Mouse (Mus musculus) spleen, postnatal 0 days (tissue): Measurements from ENCODE around the gene Atcay. TPM values are rescaled to one million over a fixed set of nuclear protein-coding genes. Genes with fewer than 3 reads are reported as not detected.

Experiments
- polyA plus RNA-seq: library from polyadenylated mRNA; unstranded; fragments of >200 nt; fragmentation: Nextera tagmentation; extraction: Ambion mirVana; gene quantifications from 2 replicates; pipeline ENCODE4 v1.2.1, GENCODE M21; 2015

Atcay gene
- not detected in 2 replicates for polyA plus RNA-seq

DNA sequence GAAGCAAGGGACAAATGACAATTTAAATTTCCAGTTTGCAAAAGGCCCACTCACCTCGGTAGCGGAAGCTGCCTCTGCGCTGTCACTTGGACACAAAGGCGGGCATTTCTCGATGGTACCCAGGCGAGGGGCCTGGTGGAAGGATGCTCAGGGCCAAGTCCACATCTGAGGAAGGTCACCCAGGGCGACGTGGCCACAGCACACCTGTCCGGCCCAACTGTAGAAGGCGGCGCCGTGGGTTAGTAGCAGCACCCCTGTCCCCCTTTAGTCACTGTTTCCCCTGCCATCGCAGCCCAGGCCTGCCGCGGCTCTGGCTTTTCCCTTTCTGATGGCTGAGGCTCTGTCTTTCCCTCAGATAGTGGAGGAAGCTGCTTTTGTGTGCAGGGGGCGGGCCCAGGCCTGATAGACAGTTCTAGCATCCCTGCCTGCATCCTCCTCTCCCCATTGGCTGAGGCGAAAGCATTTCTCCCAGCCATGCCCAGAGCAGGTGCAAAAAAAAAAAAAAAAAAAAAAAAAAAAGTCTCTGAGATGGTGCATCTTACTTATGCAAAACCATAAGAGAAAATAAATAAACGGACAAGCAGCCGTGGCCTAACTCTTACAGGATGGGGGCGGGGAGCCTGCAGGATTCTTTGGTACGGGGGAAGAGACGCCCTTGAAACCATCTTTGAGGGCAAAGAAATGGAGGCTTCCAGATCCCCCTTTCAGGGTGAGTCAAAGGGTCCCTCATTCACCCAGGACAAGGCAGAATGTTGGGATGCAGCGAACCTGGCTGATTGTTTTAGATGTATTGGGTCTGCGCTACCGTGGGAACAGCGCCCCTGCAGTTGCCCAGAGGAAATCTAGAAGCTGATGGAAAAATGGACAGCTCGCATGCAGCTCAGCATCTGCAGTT is at the start of gene Atcay:
Atcay (minus strand) TSS at position 396 of the 895 bp plus-strand sequence.

DNA sequence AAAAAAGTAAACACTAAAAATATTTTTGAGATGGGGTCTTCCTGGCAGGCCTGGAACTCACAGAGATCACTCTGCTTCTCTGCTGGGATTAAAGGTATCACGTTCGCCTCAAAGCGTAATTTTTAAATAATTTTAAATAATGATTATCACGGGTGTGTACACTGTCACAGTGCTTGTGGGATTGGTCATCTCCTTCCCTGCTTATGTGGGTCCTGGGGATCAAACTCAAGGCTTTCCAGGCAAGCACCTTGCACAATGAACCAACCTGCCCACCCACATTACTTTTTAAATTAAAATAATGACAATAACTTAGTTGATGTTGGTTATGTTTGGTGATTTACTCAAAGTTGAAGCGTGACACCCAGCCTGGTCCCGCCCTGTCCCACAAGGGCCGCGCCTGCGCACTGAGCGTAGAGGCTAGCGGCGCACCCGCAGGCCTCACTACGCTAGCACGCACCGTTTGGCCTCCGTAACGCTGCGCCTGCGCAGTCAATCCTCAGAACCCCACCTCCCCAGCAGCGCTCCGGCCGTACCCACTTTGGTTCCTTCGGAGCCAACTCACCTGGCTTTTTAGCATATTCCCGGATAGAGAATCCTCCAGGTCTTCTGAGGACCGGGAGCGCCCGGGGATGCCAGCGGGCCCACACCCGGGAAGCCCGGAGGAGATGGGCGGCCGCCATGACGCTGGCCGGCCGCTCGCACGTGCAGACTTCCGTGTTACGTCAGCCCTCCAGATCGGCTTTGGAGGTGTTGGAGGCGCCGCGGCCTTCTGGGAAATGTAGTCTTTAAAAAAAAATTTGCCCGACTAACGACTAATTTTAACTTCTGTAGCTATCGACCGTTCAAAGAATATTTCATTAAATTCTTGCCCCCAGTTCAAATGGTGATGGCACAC is 35.8 kb upstream of the Atcay start, which contains the start of the genes Mrpl54 and Apba3:
Mrpl54 (minus strand) TSS at position 724 of the 895 bp plus-strand sequence.
Apba3 (plus strand) TSS at position 750 of the 895 bp plus-strand sequence.

DNA sequence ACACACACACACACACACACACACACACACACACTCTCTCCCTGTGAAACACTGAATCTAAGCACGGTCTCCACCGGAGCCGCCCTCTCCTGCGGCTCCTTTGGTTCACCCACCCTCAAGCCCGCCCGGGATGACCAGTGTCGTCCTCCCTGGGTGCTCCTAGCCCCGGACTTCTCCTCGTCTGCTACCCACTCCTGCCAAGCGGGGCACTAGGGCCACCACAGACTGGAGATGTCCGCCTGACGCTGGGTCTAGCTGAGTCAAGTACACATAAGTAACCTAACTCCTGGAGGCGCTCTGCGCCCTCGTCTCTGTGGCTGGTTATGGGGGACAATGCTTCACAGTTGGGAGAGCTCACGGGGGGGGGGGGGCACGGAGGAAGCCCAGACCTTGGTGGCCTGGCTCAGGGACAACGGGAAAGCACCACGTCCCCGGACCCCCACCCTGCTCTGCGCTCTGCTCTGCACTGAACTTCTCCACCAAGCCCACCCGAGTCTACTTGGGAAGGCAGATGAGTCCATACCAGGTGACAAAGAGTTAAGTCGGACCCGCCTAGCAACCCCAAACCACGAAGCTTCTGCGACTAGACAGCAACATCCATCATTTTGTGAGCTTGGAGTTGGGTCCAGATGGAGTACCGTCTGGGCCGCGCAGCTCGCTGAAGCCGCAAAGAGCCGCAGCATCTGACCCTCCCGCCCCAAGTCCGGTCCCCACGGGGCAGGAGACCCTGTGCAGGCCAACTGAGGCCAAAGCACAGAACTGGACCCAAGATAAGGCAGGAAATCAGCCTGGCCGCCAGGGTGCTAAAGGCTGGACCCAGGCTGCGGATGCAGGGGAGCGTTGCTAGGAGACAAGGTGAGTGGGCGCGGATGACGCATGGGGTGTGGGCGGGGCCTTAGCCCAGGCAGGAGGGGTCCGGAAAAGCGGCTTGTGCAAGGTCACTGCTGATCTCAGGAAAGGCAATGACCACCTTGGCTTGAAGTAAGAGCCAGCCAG is 22.1 kb upstream of the Atcay start, which contains the start of gene Matk:
Matk (plus strand) TSS at position 512 of the 996 bp plus-strand sequence.

DNA sequence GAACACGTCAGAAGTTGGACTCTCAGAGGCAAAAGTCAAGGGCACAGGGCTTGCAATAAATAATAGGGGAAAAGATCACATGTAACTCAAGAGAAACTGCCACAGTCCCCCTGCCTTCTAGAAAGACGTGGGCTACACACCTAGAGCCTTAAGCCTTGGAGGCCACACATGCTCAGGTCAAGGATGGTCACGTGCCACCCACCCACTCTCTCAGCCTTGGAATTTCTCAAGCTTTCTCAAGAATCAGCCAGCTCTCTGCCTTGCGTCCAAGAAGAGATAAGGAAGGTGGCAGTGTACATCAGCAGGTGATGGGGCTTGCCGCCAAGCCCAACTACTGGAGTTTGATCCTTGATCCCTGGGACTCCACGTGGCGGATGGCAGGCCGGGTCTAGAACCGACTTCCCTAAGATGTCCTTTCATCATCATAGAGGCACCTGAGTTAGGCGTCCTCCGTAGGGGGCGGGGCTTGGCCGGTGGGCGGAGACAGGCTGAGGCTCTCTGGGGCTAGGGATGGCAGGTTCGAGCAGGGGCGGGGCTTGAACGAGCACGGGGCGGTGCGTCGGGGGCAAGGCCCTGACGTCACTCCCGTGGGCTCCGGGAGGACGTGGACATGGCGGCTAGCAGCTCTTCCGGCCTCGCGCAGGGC is 2.1 kb upstream of the Atcay start, which contains the start of gene Zfr2:
Zfr2 (plus strand) TSS at position 576 of the 646 bp plus-strand sequence.

DNA sequence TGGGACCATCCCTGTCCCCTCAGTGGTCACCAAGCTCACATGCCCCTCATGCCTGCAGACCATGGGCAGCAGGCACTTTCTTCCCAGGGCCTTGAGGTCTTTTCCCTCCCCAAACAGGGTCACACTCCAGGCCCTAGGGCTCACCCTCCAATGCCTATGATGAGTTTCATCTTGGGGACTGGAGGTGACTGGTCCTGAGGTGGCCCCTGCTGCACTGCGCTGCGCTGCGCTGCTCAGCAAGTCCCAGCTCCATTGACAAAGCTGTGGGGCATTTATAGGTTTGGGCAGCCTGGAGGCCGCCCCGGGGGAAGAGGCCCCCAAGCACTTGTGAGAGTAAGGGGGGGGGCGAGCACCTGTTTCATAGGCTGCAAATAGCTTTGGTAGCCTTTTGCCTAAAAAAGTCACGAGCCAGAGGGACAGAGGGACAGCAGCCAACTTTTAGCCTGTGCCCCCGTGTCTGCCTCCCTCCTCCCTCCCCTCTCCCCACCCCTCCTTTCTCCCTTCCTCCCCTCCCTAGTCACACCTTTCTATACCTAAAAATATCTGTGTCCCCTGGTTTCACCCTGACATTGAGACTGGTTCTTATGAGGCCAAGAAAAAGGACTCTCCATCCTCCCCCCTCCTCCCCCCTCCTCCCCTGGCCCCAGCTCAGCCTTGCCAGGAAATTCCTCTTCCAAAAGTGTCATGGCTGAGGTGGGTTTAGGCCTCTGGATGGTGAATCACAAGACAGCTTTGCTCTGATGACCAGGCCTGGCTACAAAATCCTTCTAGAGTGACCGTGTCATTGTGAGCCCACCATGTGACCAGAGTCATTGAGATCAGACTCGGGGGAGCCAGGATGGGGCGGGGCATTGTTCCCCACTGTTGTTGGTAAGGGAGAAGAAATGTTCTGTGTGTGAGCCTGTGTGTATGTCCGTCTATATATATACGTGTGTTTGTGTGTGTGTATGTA is 28.6 kb downstream of the Atcay start, which contains the start of gene Nmrk2:
Nmrk2 (minus strand) TSS at position 245 of the 952 bp plus-strand sequence.

DNA sequence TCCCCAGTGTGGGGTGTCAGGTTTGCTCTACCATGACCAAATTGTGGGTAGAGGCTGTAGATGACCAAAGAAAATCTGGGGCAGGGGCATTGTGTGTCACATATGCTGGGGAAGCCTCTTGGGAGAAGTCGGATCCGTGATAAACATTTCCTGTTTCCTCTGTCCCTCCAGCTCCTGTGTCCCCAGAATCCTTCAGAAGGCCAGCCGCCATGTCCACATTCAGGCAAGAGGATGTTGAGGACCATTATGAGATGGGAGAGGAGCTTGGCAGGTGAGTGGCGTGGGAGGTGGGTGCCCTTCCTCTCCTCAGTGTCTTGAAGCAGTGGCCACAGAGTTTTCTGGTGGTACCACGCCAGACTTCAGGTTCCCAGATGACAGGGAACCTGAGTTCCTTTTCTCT is 46.8 kb downstream of the Atcay start, which contains the start of gene 4930442H23Rik:
4930442H23Rik (minus strand) TSS at position 45 of the 400 bp plus-strand sequence.

GRCm38 (mm10) chr10:81182336-81183333 is 48.0 kb downstream of the Atcay start, which contains the start of gene Dapk3:
Gene Dapk3, plus strand, starts transcription at chr10:81183005.

DNA sequence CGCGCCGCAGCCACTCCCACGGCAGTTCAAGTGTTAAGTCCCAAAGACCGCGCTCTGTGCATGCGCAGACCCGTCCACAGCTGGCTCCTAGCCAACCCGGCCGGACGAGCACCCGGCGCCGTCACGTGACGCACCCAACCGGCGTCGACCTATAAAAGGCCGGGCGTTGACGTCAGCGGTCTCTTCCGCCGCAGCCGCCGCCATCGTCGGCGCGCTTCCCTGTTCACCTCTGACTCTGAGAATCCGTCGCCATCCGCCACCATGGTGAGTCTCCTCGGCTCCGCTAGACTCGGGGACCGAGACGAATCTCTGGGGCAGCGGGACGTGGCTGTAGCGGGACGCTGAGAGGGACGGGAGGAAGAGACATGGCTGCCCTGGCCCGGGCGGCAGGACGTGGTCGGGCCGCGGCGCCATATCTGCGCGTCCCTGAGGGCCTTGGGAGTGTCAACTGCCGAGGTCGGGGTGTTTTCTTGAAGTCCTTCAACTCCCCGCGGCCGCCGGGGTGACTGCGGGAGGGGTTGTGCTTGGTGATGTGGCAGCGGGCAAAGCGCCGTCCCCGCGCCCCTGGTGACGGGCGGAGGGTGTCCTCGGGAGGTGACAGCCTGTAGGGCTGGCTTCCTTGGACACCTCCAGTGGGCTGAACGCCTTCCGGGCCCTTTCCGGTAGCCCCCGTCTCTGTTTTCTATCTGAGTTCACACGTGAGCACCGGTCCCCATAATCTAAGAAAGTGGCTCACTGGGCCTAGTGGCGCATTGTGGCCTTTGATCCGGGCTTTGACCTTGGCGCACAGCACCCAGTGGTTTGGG is 54.0 kb downstream of the Atcay start, which contains the start of gene Eef2:
Eef2 (plus strand) TSS at position 166 of the 806 bp plus-strand sequence.

DNA sequence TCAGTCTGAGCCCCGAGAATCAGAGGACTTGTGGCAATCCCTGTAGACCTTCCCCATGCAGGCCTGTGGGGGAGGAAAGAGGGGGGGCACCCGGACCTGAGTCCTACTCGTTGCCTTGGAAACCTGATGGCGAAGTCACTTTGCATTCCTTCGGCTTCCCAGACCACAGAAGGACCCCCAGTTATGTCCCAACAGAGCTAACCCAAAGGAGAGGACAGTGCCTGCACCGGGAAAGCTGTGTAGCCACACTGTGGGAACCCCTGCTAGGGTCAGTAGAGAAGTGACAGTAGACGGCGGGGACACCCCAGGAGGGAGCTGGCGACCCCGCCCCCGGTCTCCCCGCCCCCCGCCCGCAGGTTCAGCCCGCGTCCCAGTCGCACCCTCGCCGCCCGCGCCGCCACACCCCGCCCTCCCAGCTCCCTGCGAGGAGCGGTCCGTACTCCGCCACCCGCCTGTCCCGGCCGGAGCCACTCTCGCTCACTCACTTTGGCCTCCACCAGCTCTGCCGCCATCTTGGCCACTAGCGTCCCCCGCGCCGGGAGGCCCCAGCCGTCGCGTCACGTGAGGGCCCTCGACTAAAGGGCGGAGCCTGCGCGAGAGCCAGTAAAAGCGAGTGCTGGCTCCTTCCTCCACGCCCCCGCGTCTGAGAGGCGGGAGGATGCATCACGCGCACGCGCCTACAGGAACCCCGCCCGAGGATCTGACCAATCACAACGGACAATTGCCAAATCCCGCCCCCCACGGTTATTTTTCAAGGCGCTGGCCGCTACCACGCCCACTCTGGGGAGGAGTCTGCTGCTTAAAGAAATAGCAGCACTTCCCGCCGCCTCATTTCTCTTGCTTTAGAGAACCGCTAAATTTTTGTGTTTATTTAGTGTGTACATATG is 63.2 kb downstream of the Atcay start, which contains the start of gene Pias4:
Pias4 (minus strand) TSS at position 724 of the 887 bp plus-strand sequence.

Other genes with a start within 250 kb of the Atcay start
- 0.67 and 0.95 TPM in 2 replicates for gene Gng7, start 215.9 kb downstream of the Atcay start, polyA plus RNA-seq
- gene Diras1, start 205.2 kb downstream of the Atcay start, polyA plus RNA-seq: not detected in 2 replicates
- 5.5 and 7.1 TPM in 2 replicates for gene Slc39a3, start 193.4 kb downstream of the Atcay start, polyA plus RNA-seq
- 54.6 and 63.6 TPM in 2 replicates for gene Sgta, start 170.7 kb downstream of the Atcay start, polyA plus RNA-seq
- 19.3 and 20.4 TPM in 2 replicates for gene Thop1, start 160.8 kb downstream of the Atcay start, polyA plus RNA-seq
- gene Creb3l3, start 132.0 kb downstream of the Atcay start, polyA plus RNA-seq: 0.30 and 0.38 TPM in 2 replicates
- gene Map2k2, start 124.9 kb downstream of the Atcay start, polyA plus RNA-seq: 93.5 and 93.8 TPM in 2 replicates
- gene Zbtb7a, start 95.6 kb downstream of the Atcay start, polyA plus RNA-seq: 59.5 and 59.9 TPM in 2 replicates
- gene Pias4, start 62.9 kb downstream of the Atcay start, polyA plus RNA-seq: 25.3 and 25.7 TPM in 2 replicates
- 454 and 484 TPM in 2 replicates for gene Eef2, start 54.2 kb downstream of the Atcay start, polyA plus RNA-seq
- 22.4 and 23.8 TPM in 2 replicates for gene Dapk3, start 47.8 kb downstream of the Atcay start, polyA plus RNA-seq
- gene 4930442H23Rik, start 47.0 kb downstream of the Atcay start, polyA plus RNA-seq: not detected in 2 replicates
- not detected in 2 replicates for gene Nmrk2, start 28.8 kb downstream of the Atcay start, polyA plus RNA-seq
- 0.65 and 0.82 TPM in 2 replicates for gene Zfr2, start 2.3 kb upstream of the Atcay start, polyA plus RNA-seq
- gene Matk, start 22.1 kb upstream of the Atcay start, polyA plus RNA-seq: 4.1 and 6.0 TPM in 2 replicates
- 126 and 131 TPM in 2 replicates for gene Mrpl54, start 36.1 kb upstream of the Atcay start, polyA plus RNA-seq
- 17.8 and 19.1 TPM in 2 replicates for gene Apba3, start 36.1 kb upstream of the Atcay start, polyA plus RNA-seq
- 0.53 and 1.2 TPM in 2 replicates for gene Tjp3, start 60.7 kb upstream of the Atcay start, polyA plus RNA-seq
- 15.4 and 20.0 TPM in 2 replicates for gene Pip5k1c, start 62.1 kb upstream of the Atcay start, polyA plus RNA-seq
- 27.4 and 29.3 TPM in 2 replicates for gene Cactin, start 90.3 kb upstream of the Atcay start, polyA plus RNA-seq
- gene Tbxa2r, start 97.9 kb upstream of the Atcay start, polyA plus RNA-seq: 13.1 and 18.9 TPM in 2 replicates
- gene Gipc3, start 112.4 kb upstream of the Atcay start, polyA plus RNA-seq: 0.05 and 0.08 TPM in 2 replicates
- 48.0 and 50.8 TPM in 2 replicates for gene Hmg20b, start 119.6 kb upstream of the Atcay start, polyA plus RNA-seq
- 14.5 and 14.7 TPM in 2 replicates for gene Mfsd12, start 126.7 kb upstream of the Atcay start, polyA plus RNA-seq
- gene 4930404N11Rik, start 135.0 kb upstream of the Atcay start, polyA plus RNA-seq: 2.2 and 2.5 TPM in 2 replicates
- 142 and 145 TPM in 2 replicates for gene Fzr1, start 147.7 kb upstream of the Atcay start, polyA plus RNA-seq
- 71.6 and 73.6 TPM in 2 replicates for gene Dohh, start 153.6 kb upstream of the Atcay start, polyA plus RNA-seq
- 1.6 and 1.8 TPM in 2 replicates for gene Gm48551, start 153.6 kb upstream of the Atcay start, polyA plus RNA-seq
- 0.59 TPM in 1 of 2 replicates, not detected in the other for gene Gm48552, start 158.2 kb upstream of the Atcay start, polyA plus RNA-seq
- 2.9 and 3.5 TPM in 2 replicates for gene Smim24, start 162.2 kb upstream of the Atcay start, polyA plus RNA-seq
- gene Nfic, start 224.8 kb upstream of the Atcay start, polyA plus RNA-seq: 23.4 and 30.6 TPM in 2 replicates